Comparison of ENCODE assay signal across 8 mouse cellular contexts in the genomic region with DNA sequence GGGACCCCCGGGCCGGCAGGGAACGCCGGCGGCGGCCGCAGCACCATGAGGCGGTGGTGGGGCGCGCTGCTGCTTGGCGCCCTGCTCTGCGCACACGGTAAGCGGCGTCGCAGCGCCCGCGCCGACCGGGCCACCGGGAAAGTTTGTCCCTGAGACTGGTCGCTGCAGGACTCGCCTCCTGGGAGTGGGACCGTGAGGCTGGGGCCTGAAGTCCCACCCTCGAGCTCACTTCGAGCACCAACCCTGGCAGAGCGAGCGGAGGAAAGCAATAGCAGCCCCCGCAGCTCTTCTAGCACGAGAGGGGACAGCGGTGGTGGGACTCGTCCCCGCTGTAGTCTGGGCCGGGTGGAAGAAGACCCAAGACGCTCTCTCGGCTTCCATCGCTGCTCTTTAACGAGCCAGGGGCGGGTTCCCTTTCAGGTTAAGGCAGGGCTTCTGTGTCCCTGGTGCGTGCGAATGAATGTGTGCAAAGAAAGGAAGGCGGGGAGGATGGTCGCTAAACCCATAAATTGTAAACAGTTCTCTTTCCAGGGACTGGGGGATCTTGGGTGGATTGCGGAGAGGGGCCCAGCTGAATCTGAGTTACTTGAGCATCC. TPM values are rescaled to one million over a fixed set of nuclear protein-coding genes. Genes with fewer than 3 reads are reported as not detected.
DNase-seq lines count a peak whose midpoint lies in the region; ATAC-seq lines count a peak whose summit lies in the region.

No protein-coding gene starts in this region.

- DNase-seq in heart, adult 18-20 months, result no peak
- peak; percentile 43 for DNase-seq in MEL-GATA-1-ER (ENCODE audit: extremely low read depth, low read depth)
- DNase-seq in embryonic facial prominence, embryonic 14.5 days (ENCODE audit: low spot score), result no peak
- no peak for DNase-seq in yolk sac, embryonic 10.5 days (ENCODE audit: low spot score)
- DNase-seq in cerebellum, adult 9-11 months, result no peak

- H3K9me3 ChIP-seq in heart, embryonic 13.5 days, result 0 out of 2 replicates have a peak, but pooled peaks cover 3% of the 10 kb centered on the region
- H3K9me3 ChIP-seq in embryonic facial prominence, embryonic 14.5 days (ENCODE audit: control insufficient read depth, low read length), result no peaks in the 10 kb centered on the region
- H3K9me3 ChIP-seq in megakaryocyte, embryonic 14.5 days, result peaks cover 14% of the 10 kb centered on the region

- H3K4me2 ChIP-seq in heart, embryonic 13.5 days, result peak overlapping the region; percentile 96
- H3K4me2 ChIP-seq in embryonic facial prominence, embryonic 14.5 days (ENCODE audit: low read depth, low read length), result peak overlapping the region; percentile 70

- peak overlapping the region; percentile 86 for H3K27ac ChIP-seq in heart, embryonic 13.5 days (replicated peaks)
- peak overlapping the region; percentile 91 for H3K27ac ChIP-seq in embryonic facial prominence, embryonic 14.5 days (replicated peaks; ENCODE audit: low read depth, low read length)

- H3K4me3 ChIP-seq in heart, embryonic 13.5 days, result peak overlapping the region; percentile 70
- peak overlapping the region; percentile 81 for H3K4me3 ChIP-seq in embryonic facial prominence, embryonic 14.5 days (ENCODE audit: low read depth, low read length)
- peak overlapping the region; percentile 90 for H3K4me3 ChIP-seq in megakaryocyte, embryonic 14.5 days (replicated peaks)

- peaks cover 3% of the 10 kb centered on the region; the same call in 1 of the 2 replicates for H3K36me3 ChIP-seq in heart, embryonic 13.5 days
- no peaks in the 10 kb centered on the region for H3K36me3 ChIP-seq in embryonic facial prominence, embryonic 14.5 days (ENCODE audit: control insufficient read depth, insufficient read depth, low read length)
- H3K36me3 ChIP-seq in megakaryocyte, embryonic 14.5 days (replicated peaks; ENCODE audit: low read length), result no peaks in the 10 kb centered on the region

- WGBS in heart, embryonic 13.5 days, result under 1% methylated on average over 44 of the region's 45 CpGs
- under 1% methylated on average over 40 of the region's 45 CpGs for WGBS in embryonic facial prominence, embryonic 14.5 days

- peaks cover 57% of the 10 kb centered on the region for H3K4me1 ChIP-seq in heart, embryonic 13.5 days
- peaks cover 26% of the 10 kb centered on the region for H3K4me1 ChIP-seq in embryonic facial prominence, embryonic 14.5 days (ENCODE audit: control insufficient read depth, insufficient read depth, low read length)
- H3K4me1 ChIP-seq in megakaryocyte, embryonic 14.5 days, result peaks cover 40% of the 10 kb centered on the region

- peak overlapping the region; percentile 85 for H3K9ac ChIP-seq in heart, embryonic 13.5 days
- peak overlapping the region; percentile 90 for H3K9ac ChIP-seq in embryonic facial prominence, embryonic 14.5 days (ENCODE audit: low read depth, low read length)

- no peak for ATAC-seq in heart, embryonic 13.5 days (ENCODE audit: extremely low read depth, insufficient number of reproducible peaks, low FRiP score, low TSS enrichment)
- peak; percentile 38 for ATAC-seq in embryonic facial prominence, embryonic 14.5 days (ENCODE audit: low read depth)
- ATAC-seq in inflammation-experienced regulatory T-cells, adult 6 months, result peak; percentile 21

- no peaks in the 10 kb centered on the region; the same call in 1 of the 2 replicates for H3K27me3 ChIP-seq in heart, embryonic 13.5 days (replicated peaks)
- H3K27me3 ChIP-seq in embryonic facial prominence, embryonic 14.5 days (replicated peaks; ENCODE audit: control insufficient read depth, insufficient read depth, low read length), result no peaks in the 10 kb centered on the region
- peaks cover 93% of the 10 kb centered on the region for H3K27me3 ChIP-seq in megakaryocyte, embryonic 14.5 days (replicated peaks)

RNA-seq across cellular contexts. Expression of gene Lrp4, which starts 0.4 kb away (rescaled TPM):
- 3.2 and 3.8 TPM in 2 replicates for polyA plus RNA-seq in heart, embryonic 13.5 days (2015; fragmentation: Nextera tagmentation; extraction: Ambion mirVana)
- total RNA-seq in heart, adult 18-20 months (2021), result 10 to 100 TPM in 1 of 2 experiments, 1 to 10 TPM in 1; 9.4 to 10.4 TPM
- polyA plus RNA-seq in embryonic facial prominence, embryonic 14.5 days (2014; fragmentation: Nextera tagmentation; extraction: Ambion mirVana), result 7.3 and 7.6 TPM in 2 replicates
- under 1 TPM in 2 of 3 experiments, not detected in 1; 0.13 to 0.17 TPM for polyA plus RNA-seq in inflammation-experienced regulatory T-cells, adult 6 months (2017; shearing (Covaris generic))
- polyA plus RNA-seq in megakaryocyte, embryonic 14.5 days (2012; ENCODE audit: insufficient read depth, low replicate concordance), result 0.16 TPM in 1 of 2 replicates, not detected in the other

RNA-seq across cellular contexts. Expression of gene 1110051M20Rik, which starts 13.2 kb away (rescaled TPM):
- polyA plus RNA-seq in heart, embryonic 13.5 days (2015; fragmentation: Nextera tagmentation; extraction: Ambion mirVana), result 36.3 and 38.9 TPM in 2 replicates
- 10 to 100 TPM in 1 of 2 experiments, 1 to 10 TPM in 1; 7.7 to 14.7 TPM for total RNA-seq in heart, adult 18-20 months (2021)
- polyA plus RNA-seq in embryonic facial prominence, embryonic 14.5 days (2014; fragmentation: Nextera tagmentation; extraction: Ambion mirVana), result 56.0 and 59.2 TPM in 2 replicates
- polyA plus RNA-seq in inflammation-experienced regulatory T-cells, adult 6 months (2017; shearing (Covaris generic)), result 10 to 100 TPM; 21.0 to 50.3 (median 48.7) TPM
- polyA plus RNA-seq in megakaryocyte, embryonic 14.5 days (2012; ENCODE audit: insufficient read depth, low replicate concordance), result 1.5 and 2.6 TPM in 2 replicates
